Mouse (Mus musculus) stomach, postnatal 0 days (tissue): Measurements from ENCODE around the gene Gm11639. TPM values are rescaled to one million over a fixed set of nuclear protein-coding genes. Genes with fewer than 3 reads are reported as not detected.

Experiments used
- ATAC-seq: fragments of 200-750 bp; cut with Nextera tagmentation; 2 replicates; pipeline ENCODE4 v1.8.0; 2017; ENCODE audit not compliant: low FRiP score, low TSS enrichment
- DNase-seq: peaks from one replicate; pipeline ENCODE4 v3.0.0-alpha.2; 2016; ENCODE audit warnings: low spot score
- H3K27ac ChIP-seq: fragments of 300-500 bp; sonication (generic); replicated peaks from 2 replicates; pipeline ENCODE4 v1.5.1; 2014; ENCODE audit warnings: mild to moderate bottlenecking, control low read depth
- H3K27me3 ChIP-seq: fragments of 300-500 bp; sonication (generic); 2 replicates; pipeline ENCODE4 v1.6.1; 2014; ENCODE audit warnings: low read length; ENCODE audit not compliant: control insufficient read depth, insufficient read depth
- H3K36me3 ChIP-seq: fragments of 300-500 bp; sonication (generic); 2 replicates; pipeline ENCODE4 v1.6.1; 2014; ENCODE audit warnings: low read length, mixed read lengths; ENCODE audit not compliant: control insufficient read depth, insufficient read depth
- H3K4me1 ChIP-seq: fragments of 300-500 bp; sonication (generic); replicated peaks from 2 replicates; pipeline ENCODE4 v1.6.1; 2014; ENCODE audit warnings: antibody characterized with exemption; ENCODE audit not compliant: control insufficient read depth, insufficient read depth
- H3K4me2 ChIP-seq: fragments of 300-500 bp; sonication (generic); replicated peaks from 2 replicates; pipeline ENCODE4 v1.6.1; 2014; ENCODE audit warnings: low read depth, mild to moderate bottlenecking, control low read depth, moderate library complexity
- H3K4me3 ChIP-seq: fragments of 300-500 bp; sonication (generic); 2 replicates; pipeline ENCODE4 v1.5.1; 2014; ENCODE audit warnings: low read depth, low read length, control low read depth
- H3K9ac ChIP-seq: fragments of 300-500 bp; sonication (generic); 2 replicates; pipeline ENCODE4 v1.6.1; 2014; ENCODE audit warnings: mild to moderate bottlenecking, low read length, control low read depth, mixed read lengths
- H3K9me3 ChIP-seq: fragments of 300-500 bp; sonication (generic); 2 replicates; pipeline ENCODE4 v1.6.1; 2016; ENCODE audit warnings: low read length; ENCODE audit not compliant: control insufficient read depth
- CTCF ChIP-seq: IDR thresholded peaks from 2 replicates; pipeline ENCODE4 v1.5.1; 2016; ENCODE audit warnings: antibody characterized with exemption, low read depth, mild to moderate bottlenecking, moderate library complexity
- EP300 ChIP-seq: optimal IDR thresholded peaks from 2 replicates; pipeline ENCODE3; 2016; ENCODE audit warnings: antibody characterized with exemption
- WGBS: fragments of 180-500 bp; shearing (Covaris S2); extraction: QIAGEN DNeasy Blood & Tissue Kit; methylation state at CpG from one replicate; pipeline ENCODE4 v1.1.7; 2014; 5-methylcytosine and 5-hydroxymethylcytosine counted together
- polyA plus RNA-seq: library from polyadenylated mRNA; unstranded; fragments of >200 nt; fragmentation: Nextera tagmentation; extraction: Ambion mirVana; gene quantifications from 2 replicates; pipeline ENCODE4 v1.2.1, GENCODE M21; 2015

The Gm11639 gene
- polyA plus RNA-seq, 1 experiment from 2014 or later: 0.01 TPM

- DNase-seq (peak; percentile 62), ATAC-seq (peak; percentile 83)
- Histone ChIP-seq H3K27me3 (no peaks in the 10 kb centered on the region), H3K4me2 (no peak overlapping the region), H3K27ac (no peak overlapping the region), H3K9me3 (no peaks in the 10 kb centered on the region), H3K9ac (no peak overlapping the region), H3K4me1 (no peaks in the 10 kb centered on the region), H3K36me3 (no peaks in the 10 kb centered on the region), H3K4me3 (no peak overlapping the region)
- WGBS: 32% methylated on average over 12 of the region's 12 CpGs
- TF ChIP-seq CTCF (no peak), EP300 (no peak)
These were observed 467.7 kb downstream of the Gm11639 start for GRCm38 (mm10) chr11:105153068-105153833.

- no peak for DNase-seq
- WGBS: 76% methylated on average over 4 of the region's 4 CpGs
These were observed 470.4 kb downstream of the Gm11639 start for GRCm38 (mm10) chr11:105155915-105156314.

GRCm38 (mm10) chr11:105156748-105157267 lies 471.3 kb downstream of the Gm11639 start:
- no peak for TF ChIP-seq CTCF
- no peak for TF ChIP-seq EP300
- no peak overlapping the region for H3K4me3 ChIP-seq
- 83% methylated on average over 19 of the region's 19 CpGs for WGBS
- H3K4me2 ChIP-seq: no peak overlapping the region
- H3K4me1 ChIP-seq: no peaks in the 10 kb centered on the region
- DNase-seq (no peak), ATAC-seq (no peak)
- no peaks in the 10 kb centered on the region for H3K36me3 ChIP-seq
- H3K9me3 ChIP-seq: no peaks in the 10 kb centered on the region
- no peak overlapping the region for H3K9ac ChIP-seq
- H3K27ac ChIP-seq: no peak overlapping the region
- H3K27me3 ChIP-seq: no peaks in the 10 kb centered on the region

More at GRCm38 (mm10) chr11:105155915-105156314, 470.4 kb downstream of the Gm11639 start:
- no peak overlapping the region for H3K4me2 ChIP-seq
- no peaks in the 10 kb centered on the region for H3K27me3 ChIP-seq
- H3K27ac ChIP-seq: no peak overlapping the region
- no peak for ATAC-seq
- H3K36me3 ChIP-seq: no peaks in the 10 kb centered on the region
- TF ChIP-seq EP300 (no peak), CTCF (no peak)
- H3K9me3 ChIP-seq: no peaks in the 10 kb centered on the region
- H3K9ac ChIP-seq: no peak overlapping the region
- H3K4me1 ChIP-seq: no peaks in the 10 kb centered on the region
- H3K4me3 ChIP-seq: no peak overlapping the region

GRCm38 (mm10) chr11:105158047-105158446 lies 472.5 kb downstream of the Gm11639 start:
- Histone ChIP-seq H3K4me2 (no peak overlapping the region), H3K9ac (no peak overlapping the region), H3K4me1 (no peaks in the 10 kb centered on the region), H3K9me3 (no peaks in the 10 kb centered on the region), H3K27ac (no peak overlapping the region), H3K27me3 (no peaks in the 10 kb centered on the region), H3K4me3 (no peak overlapping the region), H3K36me3 (no peaks in the 10 kb centered on the region)
- TF ChIP-seq CTCF: no peak
- no peak for TF ChIP-seq EP300
- ATAC-seq: no peak
- DNase-seq: no peak

- TF ChIP-seq EP300 (no peak), CTCF (no peak)
- Histone ChIP-seq H3K4me2 (no peak overlapping the region), H3K9me3 (no peaks in the 10 kb centered on the region), H3K9ac (no peak overlapping the region), H3K4me1 (no peaks in the 10 kb centered on the region), H3K4me3 (no peak overlapping the region), H3K27ac (no peak overlapping the region), H3K36me3 (no peaks in the 10 kb centered on the region), H3K27me3 (no peaks in the 10 kb centered on the region)
- no peak for DNase-seq
- 54% methylated on average over 6 of the region's 6 CpGs for WGBS
- no peak for ATAC-seq
These were observed 474.3 kb downstream of the Gm11639 start for GRCm38 (mm10) chr11:105159673-105160360.

- H3K4me1 ChIP-seq: no peaks in the 10 kb centered on the region
- H3K9me3 ChIP-seq: no peaks in the 10 kb centered on the region
- no peaks in the 10 kb centered on the region for H3K27me3 ChIP-seq
- H3K36me3 ChIP-seq: no peaks in the 10 kb centered on the region
- TF ChIP-seq EP300 (no peak), CTCF (no peak)
- WGBS: 93% methylated on average over 2 of the region's 2 CpGs
- DNase-seq (no peak), ATAC-seq (no peak)
- H3K9ac ChIP-seq: no peak overlapping the region
- no peak overlapping the region for H3K27ac ChIP-seq
- no peak overlapping the region for H3K4me2 ChIP-seq
- H3K4me3 ChIP-seq: no peak overlapping the region
These were observed 475.9 kb downstream of the Gm11639 start for GRCm38 (mm10) chr11:105161411-105161810.
